In the genomic region with DNA sequence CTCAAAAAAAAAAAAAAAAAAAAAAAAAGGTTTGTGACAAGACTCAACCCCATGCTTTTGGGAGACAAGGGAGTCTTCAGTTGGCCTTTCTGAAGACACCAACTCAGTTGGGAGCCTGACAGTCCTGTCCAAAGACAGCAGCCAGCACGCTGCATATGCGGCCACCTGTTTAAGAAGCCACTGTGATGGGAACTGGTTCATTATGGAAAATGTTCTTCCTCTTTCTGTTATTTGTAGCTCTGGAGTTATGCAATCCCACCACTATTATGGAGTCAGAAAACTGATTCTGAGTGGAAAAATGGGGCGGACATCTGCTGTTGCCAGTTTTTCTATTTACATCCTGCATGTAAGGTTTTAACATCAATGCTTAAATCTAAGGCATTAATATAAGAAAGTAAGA, we compare ENCODE assay signal across 21 mouse cellular contexts. TPM values are rescaled to one million over a fixed set of nuclear protein-coding genes. Genes with fewer than 3 reads are reported as not detected.
"Had no signal": no experiment of that assay in that cellular context is flagged by ENCODE, and none has a peak within 500 bp of the region (broad histone marks: within the 10 kb centered on the region; RNA-seq: fewer than 3 reads in every experiment).

No protein-coding gene starts in this region.

- DNase-seq: kidney, adult 8-10 months; kidney, postnatal 25 days; liver; liver, embryonic 13.5 days; liver, postnatal 0 days; lung, postnatal 14 days; retina, postnatal 1 day; spleen, adult 18-20 months; thymus, adult 2 months; thymus, postnatal 25 days had no signal

- H3K27me3 ChIP-seq: limb, embryonic 12.5 days; liver, embryonic 13.5 days; lung, embryonic 15.5 days; midbrain, embryonic 12.5 days; neural tube, embryonic 13.5 days had no signal

- ATAC-seq: intestine, postnatal 0 days; liver, postnatal 0 days; midbrain, embryonic 16.5 days had no signal

- H3K4me3 ChIP-seq: limb, embryonic 12.5 days; liver, embryonic 13.5 days; lung, embryonic 15.5 days; midbrain, embryonic 12.5 days; neural tube, embryonic 13.5 days had no signal

- H3K36me3 ChIP-seq: liver, embryonic 13.5 days; lung, embryonic 15.5 days; midbrain, embryonic 12.5 days; neural tube, embryonic 13.5 days had no signal

- H3K9ac ChIP-seq: limb, embryonic 12.5 days; liver, embryonic 13.5 days; liver, postnatal 0 days; lung, embryonic 15.5 days; midbrain, embryonic 12.5 days; neural tube, embryonic 13.5 days had no signal

- H3K9me3 ChIP-seq: lung, embryonic 15.5 days had no signal

- H3K4me2 ChIP-seq: limb, embryonic 12.5 days; liver, embryonic 13.5 days; lung, embryonic 15.5 days; midbrain, embryonic 12.5 days; neural tube, embryonic 13.5 days had no signal

- H3K27ac ChIP-seq: limb, embryonic 12.5 days; liver, embryonic 13.5 days; lung, embryonic 15.5 days; macrophage; midbrain, embryonic 12.5 days; neural tube, embryonic 13.5 days had no signal

- H3K4me1 ChIP-seq: limb, embryonic 12.5 days; liver, embryonic 13.5 days; lung, embryonic 15.5 days; midbrain, embryonic 12.5 days; neural tube, embryonic 13.5 days had no signal

RNA-seq across cellular contexts. Expression of a gene that starts 5.8 kb away (rescaled TPM):
- polyA plus RNA-seq: limb, embryonic 12.5 days; neural tube, embryonic 13.5 days had no signal

RNA-seq across cellular contexts. Expression of a gene that starts 13.8 kb away (rescaled TPM):
- total RNA-seq: layer of hippocampus, adult 18-20 months; layer of hippocampus, postnatal 25 days; left cerebral cortex, postnatal 36 days; megakaryocyte-erythroid progenitor cell, adult 5-6 weeks had no signal
- polyA plus RNA-seq: limb, embryonic 12.5 days; macrophage; midbrain, embryonic 12.5 days; midbrain, embryonic 16.5 days; neural tube, embryonic 13.5 days; thymus, adult 2 months had no signal

RNA-seq across cellular contexts. Expression of a gene that starts 51.9 kb away (rescaled TPM):
- total RNA-seq: megakaryocyte-erythroid progenitor cell, adult 5-6 weeks had no signal
- polyA plus RNA-seq: midbrain, embryonic 16.5 days had no signal
